Mouse (Mus musculus) limb, embryonic 15.5 days (tissue): Measurements from ENCODE around the gene Lca5l. TPM values are rescaled to one million over a fixed set of nuclear protein-coding genes. Genes with fewer than 3 reads are reported as not detected.
A peak's percentile ranks its signal among the peaks of the same experiment; 100 is the strongest.

ENCODE experiments used
- ATAC-seq: fragments of 200-750 bp; cut with Nextera tagmentation; 2 replicates; pipeline ENCODE4 v1.8.0; 2017; ENCODE audit warnings: low read depth, moderate TSS enrichment; ENCODE audit not compliant: insufficient number of reproducible peaks, low FRiP score, low TSS enrichment
- H3K27ac ChIP-seq: fragments of 300-500 bp; sonication (generic); 2 replicates; pipeline ENCODE4 v1.5.1; 2015; ENCODE audit warnings: moderate library complexity, mild to moderate bottlenecking, inconsistent platforms
- H3K27me3 ChIP-seq: fragments of 300-500 bp; sonication (generic); 2 replicates; pipeline ENCODE4 v1.6.1; 2015; ENCODE audit warnings: inconsistent platforms
- H3K36me3 ChIP-seq: fragments of 300-500 bp; sonication (generic); 2 replicates; pipeline ENCODE4 v1.6.1; 2015; ENCODE audit warnings: inconsistent platforms
- H3K4me1 ChIP-seq: fragments of 300-500 bp; sonication (generic); 2 replicates; pipeline ENCODE4 v1.6.1; 2015; ENCODE audit warnings: inconsistent platforms
- H3K4me2 ChIP-seq: fragments of 300-500 bp; sonication (generic); 2 replicates; pipeline ENCODE4 v1.6.1; 2015; ENCODE audit warnings: mild to moderate bottlenecking, inconsistent platforms
- H3K4me3 ChIP-seq: fragments of 300-500 bp; sonication (generic); 2 replicates; pipeline ENCODE4 v1.5.1; 2015; ENCODE audit warnings: mild to moderate bottlenecking, inconsistent platforms
- H3K9ac ChIP-seq: fragments of 300-500 bp; sonication (generic); 2 replicates; pipeline ENCODE4 v1.6.1; 2015; ENCODE audit warnings: inconsistent platforms
- H3K9me3 ChIP-seq: fragments of 300-500 bp; sonication (generic); 2 replicates; pipeline ENCODE4 v1.6.1; 2016; ENCODE audit warnings: inconsistent platforms
- WGBS: fragments of 180-500 bp; shearing (Covaris S2); methylation state at CpG from one replicate; pipeline ENCODE4 v1.1.7; 2015; 5-methylcytosine and 5-hydroxymethylcytosine counted together
- polyA plus RNA-seq: library from polyadenylated mRNA; unstranded; fragments of >200 nt; fragmentation: Nextera tagmentation; extraction: Ambion mirVana; gene quantifications from 2 replicates; pipeline ENCODE4 v1.2.1, GENCODE M21; 2015

The Lca5l gene
- polyA plus RNA-seq, 1 experiment from 2014 or later = 1.6 TPM

DNA sequence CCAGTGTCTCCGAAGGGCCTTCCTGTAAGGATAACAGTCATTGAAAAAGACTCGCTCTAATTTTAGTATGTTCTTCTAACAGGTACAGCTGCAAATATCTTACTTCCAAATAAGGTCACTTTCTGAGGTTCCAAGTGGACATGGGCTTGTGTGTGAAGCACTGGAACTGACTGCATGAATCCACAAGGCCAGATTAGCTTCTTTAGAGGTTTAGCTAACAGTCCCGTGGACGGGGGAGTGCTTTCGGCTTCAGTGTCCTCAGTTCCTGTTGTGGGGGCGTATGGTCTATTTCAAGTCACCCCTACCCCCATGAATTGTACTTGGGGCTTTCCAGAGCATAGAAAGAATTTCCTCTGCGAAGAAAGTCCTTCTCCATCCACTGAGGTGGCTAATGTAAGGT, 18.8 kb upstream of the Lca5l start:
- H3K27me3 ChIP-seq = no peaks in the 10 kb centered on the region
- H3K9ac ChIP-seq = no peak overlapping the region
- no peak overlapping the region for H3K4me2 ChIP-seq
- no peak for ATAC-seq
- H3K4me3 ChIP-seq = no peak overlapping the region
- H3K27ac ChIP-seq = no peak overlapping the region
- WGBS = 85% methylated on average over 7 of the region's 7 CpGs
- H3K4me1 ChIP-seq = 0 out of 2 replicates have a peak, but pooled peaks cover 3% of the 10 kb centered on the region
- H3K36me3 ChIP-seq = no peaks in the 10 kb centered on the region
- no peaks in the 10 kb centered on the region for H3K9me3 ChIP-seq

DNA sequence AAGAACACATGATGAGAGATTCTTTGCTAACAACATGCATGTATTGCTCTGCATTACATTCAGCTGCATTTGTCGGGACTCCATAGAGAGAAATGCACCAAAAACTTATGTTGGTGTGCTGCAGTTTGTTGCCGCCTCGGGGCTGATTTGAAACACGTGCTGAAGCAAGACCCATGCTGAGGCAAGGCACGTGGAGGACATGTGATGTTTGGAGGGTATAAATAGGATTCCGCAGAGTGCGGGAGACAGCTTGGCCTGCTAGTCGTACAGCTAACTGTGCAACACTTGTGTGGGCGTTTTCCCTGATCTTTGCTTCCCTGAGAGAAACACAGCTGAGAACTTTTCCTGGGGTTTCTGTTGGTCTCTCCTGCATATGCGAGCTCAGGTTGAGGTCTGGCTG, 17.7 kb upstream of the Lca5l start:
- no peak overlapping the region for H3K4me2 ChIP-seq
- no peaks in the 10 kb centered on the region for H3K9me3 ChIP-seq
- no peak overlapping the region for H3K4me3 ChIP-seq
- H3K36me3 ChIP-seq = no peaks in the 10 kb centered on the region
- H3K27me3 ChIP-seq = no peaks in the 10 kb centered on the region
- no peak overlapping the region for H3K9ac ChIP-seq
- ATAC-seq = no peak
- H3K4me1 ChIP-seq = 0 out of 2 replicates have a peak, but pooled peaks cover 3% of the 10 kb centered on the region
- 61% methylated on average over 10 of the region's 10 CpGs for WGBS
- H3K27ac ChIP-seq = no peak overlapping the region

DNA sequence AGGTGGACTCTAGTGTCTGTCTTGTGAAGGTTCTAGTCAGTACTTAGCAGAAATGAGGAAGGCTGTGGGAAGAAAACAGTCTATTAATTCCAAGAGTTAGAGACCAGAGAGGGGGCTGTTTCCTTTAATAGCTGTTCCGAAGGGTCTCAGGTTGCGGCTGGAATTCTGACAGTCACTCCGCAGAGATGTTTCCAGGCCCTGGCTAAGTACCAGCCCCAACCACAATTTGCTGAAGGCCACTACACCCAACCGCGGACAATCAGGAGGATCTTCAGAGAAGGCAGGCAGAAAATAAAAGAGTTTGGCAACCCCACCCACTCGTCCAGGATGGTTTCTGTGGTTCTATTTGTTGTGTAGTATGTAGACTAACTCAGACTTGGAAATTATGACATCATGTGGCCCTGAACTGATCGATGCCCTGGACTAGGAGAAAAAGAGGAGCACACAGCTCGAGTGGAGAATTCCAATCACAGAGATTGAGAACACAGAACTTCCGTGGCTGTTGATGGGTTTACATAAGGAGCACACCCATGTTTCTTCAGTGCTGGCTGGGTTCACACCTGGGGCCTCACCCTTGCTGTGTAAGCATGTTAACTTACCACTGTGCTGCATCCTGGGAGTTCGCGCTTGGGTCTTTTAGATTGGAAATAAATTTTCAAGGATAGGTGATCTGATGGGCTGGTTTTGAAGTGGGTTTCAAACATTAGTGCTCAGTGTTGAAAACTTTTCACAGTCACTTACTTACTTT, 9.6 kb upstream of the Lca5l start:
- no peak for ATAC-seq
- WGBS = 51% methylated on average over 11 of the region's 11 CpGs

DNA sequence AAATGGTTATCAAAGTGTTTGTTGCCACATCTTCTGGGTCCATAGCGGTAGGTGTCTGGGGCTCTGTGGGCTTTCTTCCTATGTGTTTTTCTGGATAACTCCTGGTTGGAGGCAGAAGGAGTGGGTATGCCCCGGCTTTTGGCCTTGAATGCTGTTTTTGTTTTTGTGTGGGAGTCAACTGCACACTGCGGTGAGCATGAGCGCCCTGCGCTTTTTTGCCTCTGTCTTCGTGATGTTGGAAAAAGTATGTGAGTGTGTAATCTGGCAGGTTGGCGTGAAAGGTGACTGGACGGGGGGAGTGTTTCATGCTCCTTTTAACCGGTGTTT, 8.6 kb upstream of the Lca5l start:
- 36% methylated on average over 9 of the region's 9 CpGs for WGBS
- Histone ChIP-seq H3K9me3 (no peaks in the 10 kb centered on the region), H3K27me3 (no peaks in the 10 kb centered on the region), H3K4me1 (peaks cover 16% of the 10 kb centered on the region), H3K4me3 (peak overlapping the region; percentile 19; the same call in 1 of the 2 replicates), H3K27ac (no peak overlapping the region), H3K4me2 (peak overlapping the region; percentile 50), H3K36me3 (no peaks in the 10 kb centered on the region), H3K9ac (no peak overlapping the region)
- ATAC-seq = no peak

More for the DNA sequence above, 9.6 kb upstream of the Lca5l start:
- H3K4me1 ChIP-seq = peaks cover 16% of the 10 kb centered on the region
- no peak overlapping the region for H3K4me2 ChIP-seq
- no peaks in the 10 kb centered on the region for H3K9me3 ChIP-seq
- no peak overlapping the region for H3K9ac ChIP-seq
- H3K36me3 ChIP-seq = no peaks in the 10 kb centered on the region
- peak overlapping the region; percentile 27; the same call in 1 of the 2 replicates for H3K27ac ChIP-seq
- H3K27me3 ChIP-seq = no peaks in the 10 kb centered on the region
- H3K4me3 ChIP-seq = no peak overlapping the region

DNA sequence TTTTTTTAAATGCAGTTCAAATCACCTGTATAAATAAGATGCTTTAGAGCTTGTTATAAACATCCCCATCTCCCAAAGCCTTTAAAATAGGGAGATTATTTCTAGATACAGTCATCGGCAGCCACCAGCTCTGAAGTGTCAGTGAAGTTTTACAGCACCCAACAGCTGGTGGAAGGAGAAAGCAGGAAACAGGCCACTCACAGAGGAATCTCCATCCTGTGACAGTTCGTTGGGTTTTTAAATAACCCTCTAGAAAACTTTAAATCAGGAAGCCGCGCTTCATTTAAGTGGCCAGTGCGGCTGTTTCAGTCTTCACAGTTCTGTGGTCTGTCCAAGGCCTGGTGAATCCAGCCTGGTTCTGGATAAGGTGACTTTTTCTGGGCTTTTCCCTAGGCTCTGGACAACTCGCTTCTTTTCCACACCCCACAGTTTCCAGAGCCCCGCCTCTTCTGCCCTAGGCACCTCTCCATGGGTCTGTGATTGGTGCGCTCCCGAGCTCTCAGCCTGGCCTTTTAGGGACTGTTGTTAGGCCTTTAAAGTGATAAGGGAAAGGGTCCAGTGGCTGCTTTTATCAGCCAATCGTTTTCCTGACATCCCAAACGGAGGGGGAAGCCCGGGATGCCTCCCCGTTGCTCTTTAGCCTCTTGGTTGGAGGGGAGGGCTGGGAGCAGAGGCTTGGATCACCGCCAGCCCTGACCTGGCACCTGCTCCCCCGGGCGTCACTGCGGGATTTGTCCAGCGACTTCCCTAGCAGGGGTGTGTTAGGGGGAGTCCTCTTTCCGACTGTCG, 8.0 kb upstream of the Lca5l start, which contains the start of gene Sh3bgr:
Sh3bgr (plus strand) TSS at position 538 of the 789 bp plus-strand sequence.
- no peaks in the 10 kb centered on the region for H3K9me3 ChIP-seq
- 4% methylated on average over 20 of the region's 20 CpGs for WGBS
- peak within 1 kb of the TSS; percentile 50 for H3K4me2 ChIP-seq
- H3K4me3 ChIP-seq = peak within 1 kb of the TSS; percentile 19; the same call in 1 of the 2 replicates
- H3K27me3 ChIP-seq = no peaks in the 10 kb centered on the region
- H3K36me3 ChIP-seq = no peaks in the 10 kb centered on the region
- H3K4me1 ChIP-seq = peaks cover 16% of the 10 kb centered on the region
- H3K27ac ChIP-seq = peak within 1 kb of the TSS; percentile 27; the same call in 1 of the 2 replicates
- no peak for ATAC-seq
- no peak within 1 kb of the TSS for H3K9ac ChIP-seq

DNA sequence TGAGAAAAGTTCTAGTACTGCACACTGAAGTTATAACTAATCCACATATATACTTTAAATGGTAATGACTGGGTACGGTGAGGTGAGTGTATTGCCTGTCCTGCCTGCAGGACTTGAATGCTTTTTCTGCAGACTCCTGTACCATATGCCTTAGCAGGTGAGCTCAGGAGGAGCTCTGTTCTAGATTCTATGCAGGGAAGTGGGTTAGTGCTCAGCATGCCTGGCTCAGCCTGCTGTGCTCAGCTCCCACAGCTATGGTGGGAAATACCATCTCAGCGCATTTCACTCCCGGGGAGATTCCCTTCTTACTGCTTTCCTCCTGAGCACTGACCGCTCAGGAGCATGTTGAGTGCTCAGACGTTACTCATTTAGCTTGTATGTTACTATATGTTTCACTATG, 4.5 kb downstream of the Lca5l start:
- Histone ChIP-seq H3K9ac (no peak overlapping the region), H3K36me3 (no peaks in the 10 kb centered on the region), H3K4me2 (no peak overlapping the region), H3K4me1 (peaks cover 5% of the 10 kb centered on the region; the same call in 1 of the 2 replicates), H3K27ac (no peak overlapping the region), H3K27me3 (no peaks in the 10 kb centered on the region), H3K4me3 (no peak overlapping the region), H3K9me3 (no peaks in the 10 kb centered on the region)
- ATAC-seq = no peak
- WGBS = 74% methylated on average over 5 of the region's 5 CpGs

DNA sequence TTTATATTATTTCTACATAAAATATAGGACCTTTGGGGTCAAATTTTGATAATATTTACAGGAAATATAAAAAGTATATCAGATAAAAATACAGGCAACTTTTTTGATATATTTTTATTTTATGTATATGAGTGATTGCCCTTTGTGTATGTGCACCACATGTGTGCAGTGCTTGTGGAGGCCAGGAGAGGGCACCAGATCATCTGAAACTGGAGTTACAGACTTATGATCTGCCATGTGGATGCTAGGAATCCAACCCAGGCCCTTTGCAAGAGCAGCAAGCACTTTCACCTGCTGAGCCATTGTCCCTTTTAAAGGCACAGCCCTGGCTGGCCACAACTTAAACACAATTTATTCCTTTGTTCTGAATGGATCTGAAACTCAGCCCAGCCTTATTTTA, 12.9 kb downstream of the Lca5l start:
- Histone ChIP-seq H3K4me1 (no peaks in the 10 kb centered on the region), H3K27me3 (no peaks in the 10 kb centered on the region)
- no peak for ATAC-seq

DNA sequence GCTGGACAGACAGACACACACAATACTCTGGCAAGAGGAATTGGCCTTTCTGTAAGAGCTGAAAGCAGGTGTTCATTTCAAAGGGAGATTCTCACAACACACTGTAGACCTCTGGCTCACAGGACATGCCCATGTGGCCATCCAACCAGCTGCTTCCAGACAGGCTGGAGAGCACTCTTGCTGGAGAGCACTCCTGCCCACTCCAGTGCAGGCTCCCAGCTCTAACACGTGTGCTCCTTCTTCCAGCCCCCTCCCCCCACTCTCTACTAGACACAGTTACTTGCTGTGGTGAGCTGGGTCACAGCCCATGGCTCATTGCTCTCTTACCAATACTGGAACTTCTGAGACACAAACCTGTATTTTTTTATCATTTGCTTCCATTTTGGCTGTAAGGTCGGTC, 16.7 kb downstream of the Lca5l start:
- H3K9ac ChIP-seq = no peak overlapping the region
- H3K9me3 ChIP-seq = no peaks in the 10 kb centered on the region
- H3K27ac ChIP-seq = no peak overlapping the region
- H3K36me3 ChIP-seq = no peaks in the 10 kb centered on the region
- H3K27me3 ChIP-seq = no peaks in the 10 kb centered on the region
- H3K4me3 ChIP-seq = no peak overlapping the region
- H3K4me1 ChIP-seq = no peaks in the 10 kb centered on the region
- H3K4me2 ChIP-seq = no peak overlapping the region
- no peak for ATAC-seq
- whole genome bisulfite sequencing = 37% methylated on average over 2 of the region's 2 CpGs

More for the DNA sequence above, 12.9 kb downstream of the Lca5l start:
- Histone ChIP-seq H3K9me3 (no peaks in the 10 kb centered on the region), H3K4me2 (no peak overlapping the region), H3K27ac (no peak overlapping the region), H3K36me3 (no peaks in the 10 kb centered on the region), H3K4me3 (no peak overlapping the region), H3K9ac (no peak overlapping the region)

DNA sequence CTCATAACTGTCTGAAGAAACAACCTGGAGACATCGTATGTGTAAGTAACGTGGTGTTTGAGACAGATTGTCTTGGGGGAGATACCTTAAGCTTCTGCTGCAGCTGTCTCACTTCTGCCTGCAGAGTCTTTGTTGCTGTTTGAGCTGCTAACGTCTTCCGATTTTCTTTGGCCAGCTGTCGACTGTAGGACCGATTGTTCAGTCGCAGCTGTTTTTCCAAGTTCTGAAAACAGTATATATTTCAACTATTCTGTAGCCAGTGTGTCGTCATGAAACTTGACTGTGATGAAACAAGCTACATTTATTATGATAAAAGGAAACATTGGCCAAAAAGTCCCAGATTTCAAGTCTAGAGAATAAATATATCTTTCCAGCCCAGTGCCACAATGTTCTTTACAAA, 18.4 kb downstream of the Lca5l start:
- Histone ChIP-seq H3K9me3 (no peaks in the 10 kb centered on the region), H3K9ac (no peak overlapping the region), H3K27me3 (no peaks in the 10 kb centered on the region), H3K4me1 (no peaks in the 10 kb centered on the region), H3K4me2 (no peak overlapping the region), H3K27ac (no peak overlapping the region), H3K4me3 (no peak overlapping the region), H3K36me3 (no peaks in the 10 kb centered on the region)
- ATAC-seq = no peak
- 71% methylated on average over 8 of the region's 8 CpGs for WGBS

DNA sequence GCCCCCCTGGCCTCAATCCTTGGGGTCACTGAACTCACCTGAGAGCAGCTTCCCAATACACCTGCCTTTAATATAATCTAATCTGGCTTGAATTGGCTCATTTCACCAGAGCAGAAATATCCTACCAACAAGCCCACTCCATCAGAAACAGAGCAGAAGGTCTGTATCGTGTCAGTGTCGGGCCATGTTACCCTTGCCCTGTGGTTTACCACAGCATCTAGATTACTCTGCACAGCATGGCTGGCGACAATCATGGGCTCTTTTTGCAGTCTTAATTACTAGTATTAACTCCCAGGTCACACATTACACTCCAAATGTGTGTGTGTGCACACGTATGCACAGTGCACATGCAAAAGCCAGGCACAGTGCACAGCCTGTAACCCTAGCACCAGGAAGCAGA, 23.2 kb downstream of the Lca5l start:
- no peaks in the 10 kb centered on the region for H3K27me3 ChIP-seq
- no peak overlapping the region for H3K4me3 ChIP-seq
- H3K36me3 ChIP-seq = no peaks in the 10 kb centered on the region
- H3K27ac ChIP-seq = no peak overlapping the region
- no peaks in the 10 kb centered on the region for H3K9me3 ChIP-seq
- H3K4me2 ChIP-seq = no peak overlapping the region
- no peaks in the 10 kb centered on the region for H3K4me1 ChIP-seq
- no peak for ATAC-seq
- no peak overlapping the region for H3K9ac ChIP-seq
- WGBS = 86% methylated on average over 4 of the region's 4 CpGs

DNA sequence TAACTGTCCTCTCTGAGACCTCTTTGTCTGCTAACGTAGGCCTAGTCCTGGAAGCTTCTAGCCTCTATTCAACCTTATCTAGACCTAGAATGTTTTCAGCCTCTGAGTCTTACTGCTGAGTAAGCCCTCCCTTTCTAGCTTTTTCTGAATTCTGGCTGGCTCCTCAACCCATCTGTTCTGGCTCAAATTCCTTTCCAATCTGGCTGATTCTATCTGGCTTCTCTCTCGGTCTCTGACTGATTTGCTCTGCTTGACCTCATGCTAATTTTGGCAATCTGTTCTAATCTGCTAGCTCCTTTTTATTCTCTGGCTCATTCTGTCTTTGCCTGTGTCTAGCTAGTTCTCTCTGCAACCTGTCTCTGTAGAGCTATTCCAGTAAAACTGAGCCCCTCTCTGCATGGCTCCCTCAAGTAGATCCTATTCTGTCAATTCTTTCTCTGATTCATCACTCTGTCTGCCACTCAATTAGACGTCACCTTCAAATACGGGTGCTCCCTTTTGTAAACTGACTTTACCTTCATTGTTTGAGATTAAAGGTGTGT, 26.3 kb downstream of the Lca5l start:
- Histone ChIP-seq H3K4me2 (no peak overlapping the region), H3K4me1 (no peaks in the 10 kb centered on the region), H3K9ac (no peak overlapping the region), H3K27ac (no peak overlapping the region), H3K27me3 (no peaks in the 10 kb centered on the region), H3K9me3 (no peaks in the 10 kb centered on the region), H3K36me3 (no peaks in the 10 kb centered on the region), H3K4me3 (no peak overlapping the region)
- ATAC-seq = no peak
- 73% methylated on average over 4 of the region's 4 CpGs for WGBS

DNA sequence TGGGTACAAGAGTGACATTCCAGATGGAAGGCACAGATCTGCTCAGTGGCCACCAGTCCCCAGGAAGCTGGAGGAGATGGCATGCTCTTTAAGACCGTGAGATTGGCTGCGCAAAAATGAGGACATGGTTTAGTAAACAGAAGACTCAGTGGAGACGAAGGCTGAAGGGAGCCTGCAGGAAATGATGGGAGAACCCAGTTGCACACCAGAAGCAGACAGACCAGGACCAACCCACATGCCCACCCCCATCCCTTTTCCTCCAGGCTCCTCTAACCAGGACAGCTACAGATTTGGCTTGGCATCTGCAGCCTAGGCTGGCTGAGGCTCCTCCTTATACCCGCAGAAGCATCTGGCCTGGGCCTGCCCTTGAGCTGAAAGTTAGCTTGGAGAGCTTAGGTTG, 30.7 kb downstream of the Lca5l start:
- Histone ChIP-seq H3K9me3 (no peaks in the 10 kb centered on the region), H3K27me3 (no peaks in the 10 kb centered on the region), H3K27ac (no peak overlapping the region), H3K4me3 (no peak overlapping the region), H3K36me3 (0 out of 2 replicates have a peak, but pooled peaks cover 3% of the 10 kb centered on the region), H3K4me2 (no peak overlapping the region), H3K9ac (no peak overlapping the region), H3K4me1 (peaks cover 11% of the 10 kb centered on the region)
- 79% methylated on average over 4 of the region's 4 CpGs for WGBS
- no peak for ATAC-seq
